22 mouse cellular contexts compared by ENCODE assay signal in genomic region chr17:54154536-54154935, GRCm38 (mm10).
"Had no signal": no experiment of that assay in that cellular context is flagged by ENCODE, and none has a peak within 500 bp of the region (broad histone marks: within the 10 kb centered on the region; RNA-seq: fewer than 3 reads in every experiment).

No protein-coding gene starts in this region.

- H3K27me3 ChIP-seq: heart, embryonic 12.5 days; hindbrain, embryonic 13.5 days; hindbrain, embryonic 15.5 days; limb, embryonic 12.5 days; liver, embryonic 13.5 days had no signal

- H3K4me1 ChIP-seq: heart, embryonic 10.5 days; heart, embryonic 12.5 days; hindbrain, embryonic 13.5 days; hindbrain, embryonic 15.5 days; limb, embryonic 10.5 days; limb, embryonic 12.5 days; liver, embryonic 13.5 days had no signal

- H3K36me3 ChIP-seq: heart, embryonic 10.5 days; heart, embryonic 12.5 days; hindbrain, embryonic 13.5 days; hindbrain, embryonic 15.5 days; limb, embryonic 10.5 days; limb, embryonic 12.5 days; liver, embryonic 13.5 days had no signal

- H3K27ac ChIP-seq: gastrocnemius, adult 2 months; heart, embryonic 10.5 days; hindbrain, embryonic 13.5 days; hindbrain, embryonic 15.5 days; hindbrain, postnatal 0 days; layer of hippocampus, adult 2 months; left cerebral cortex, adult 2 months; limb, embryonic 10.5 days; limb, embryonic 12.5 days; liver, embryonic 13.5 days had no signal

- ATAC-seq: hindbrain, postnatal 0 days; intestine, postnatal 0 days had no signal

- H3K9ac ChIP-seq: heart, embryonic 12.5 days; hindbrain, embryonic 13.5 days; hindbrain, embryonic 15.5 days; limb, embryonic 12.5 days; liver, embryonic 13.5 days had no signal

- H3K9me3 ChIP-seq: heart, embryonic 10.5 days; hindbrain, embryonic 13.5 days; hindbrain, embryonic 15.5 days; limb, embryonic 10.5 days; limb, embryonic 12.5 days had no signal

- H3K4me2 ChIP-seq: heart, embryonic 12.5 days; hindbrain, embryonic 13.5 days; hindbrain, embryonic 15.5 days; limb, embryonic 12.5 days; liver, embryonic 11.5 days; liver, embryonic 13.5 days had no signal

- DNase-seq: gastrocnemius, adult 2 months; gastrocnemius, postnatal 10 days; gastrocnemius, postnatal 25 days; heart, adult 18-20 months; heart, postnatal 10 days; kidney, adult 18-20 months; kidney, adult 8-10 months; kidney, postnatal 10 days; kidney, postnatal 4 days; liver; liver, embryonic 13.5 days had no signal

- H3K4me3 ChIP-seq: gastrocnemius, adult 2 months; heart, embryonic 10.5 days; heart, embryonic 12.5 days; hindbrain, embryonic 13.5 days; hindbrain, embryonic 15.5 days; layer of hippocampus, adult 2 months; left cerebral cortex, adult 2 months; limb, embryonic 10.5 days; limb, embryonic 12.5 days; liver, embryonic 13.5 days had no signal
